Mouse (Mus musculus): ENCODE results near the gene Nhsl1. TPM values are rescaled to one million over a fixed set of nuclear protein-coding genes. Genes with fewer than 3 reads are reported as not detected.
A peak's percentile ranks its signal among the peaks of the same experiment; 100 is the strongest.

Gene Nhsl1
- total and polyA plus RNA-seq, 3 experiments = not detected

DNA sequence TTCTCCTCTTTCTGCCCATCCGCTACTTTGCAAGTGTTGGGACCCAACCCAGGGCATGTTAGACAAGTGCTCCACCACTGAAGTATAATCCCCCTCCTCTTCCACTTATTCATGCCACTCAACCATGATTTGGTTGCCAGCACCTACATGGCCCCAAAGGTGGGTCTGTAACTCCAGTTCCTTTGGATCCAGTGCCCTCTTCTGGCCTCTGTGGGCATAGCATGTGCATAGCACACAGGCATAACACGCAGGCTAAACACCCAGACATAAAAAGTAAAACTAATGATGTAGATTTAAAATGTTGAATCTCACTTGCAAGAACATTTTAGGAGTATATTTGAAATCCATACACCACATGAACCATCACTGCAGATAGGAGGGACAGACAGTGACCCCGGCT is 110.7 kb downstream of the Nhsl1 start:
- DNase-seq (ENCODE audit: low read depth, low spot score) = peak; percentile 3
- TF ChIP-seq EP300 (IDR thresholded peaks at IDR 0.05; ENCODE audit: low read depth in 1 of 2, low read length in 2 of 2) = no peak
- TF ChIP-seq TBP (IDR thresholded peaks at IDR 0.05; ENCODE audit: low read depth, low read length) = no peak
- TF ChIP-seq SIN3A (IDR thresholded peaks at IDR 0.05; ENCODE audit: low read length) = no peak
- no peak for TF ChIP-seq MAX (IDR thresholded peaks at IDR 0.05; ENCODE audit: low read length)
- TF ChIP-seq MAZ (IDR thresholded peaks at IDR 0.05; ENCODE audit: low read depth, low read length) = no peak
- TF ChIP-seq RAD21 (IDR thresholded peaks at IDR 0.05; ENCODE audit: low read depth, low read length) = peak; percentile 10
- TF ChIP-seq UBTF (IDR thresholded peaks at IDR 0.05; ENCODE audit: borderline replicate concordance, insufficient read depth, low read depth, low read length) = no peak
- peak; percentile 17 to 24 (median 23); a peak in 5 of 6 replicates for TF ChIP-seq CTCF (IDR thresholded peaks at IDR 0.05 in 2 of 3, conservative IDR thresholded peaks at IDR 0.05 in 1 of 3; ENCODE audit: control insufficient read depth in 1 of 3, insufficient read depth in 1 of 3, low read depth in 2 of 3, low read length in 3 of 3, poor library complexity in 1 of 3, severe bottlenecking in 1 of 3)
- 0 out of 2 replicates have a peak, but pooled peaks have one; percentile 16 for TF ChIP-seq SMC3 (IDR thresholded peaks at IDR 0.05; ENCODE audit: low read depth, low read length)
- Histone ChIP-seq H3K4me1 (ENCODE audit: control insufficient read depth in 1 of 2, insufficient read depth in 2 of 2, low read length in 2 of 2) (no peaks in the 10 kb centered on the region), H3K4me3 (ENCODE audit: control insufficient read depth in 1 of 2, insufficient read depth in 1 of 2, low read depth in 2 of 2, low read length in 2 of 2) (no peak overlapping the region), H3K36me3 (ENCODE audit: control insufficient read depth in 1 of 2, insufficient read depth in 2 of 2, low read length in 2 of 2) (no peaks in the 10 kb centered on the region), H3K9me3 (replicated peaks; ENCODE audit: insufficient read depth, low read length) (no peaks in the 10 kb centered on the region), H3K9ac (ENCODE audit: control insufficient read depth, low read depth, low read length, poor library complexity, severe bottlenecking) (no peak overlapping the region), H3K79me2 (ENCODE audit: control insufficient read depth, insufficient read depth, low read length, poor library complexity) (no peaks in the 10 kb centered on the region), H3K27ac (ENCODE audit: control insufficient read depth, low read depth, low read length) (no peak overlapping the region), H3K27me3 (ENCODE audit: control insufficient read depth in 1 of 2, insufficient read depth in 2 of 2, low read length in 2 of 2) (no peaks in the 10 kb centered on the region)

DNA sequence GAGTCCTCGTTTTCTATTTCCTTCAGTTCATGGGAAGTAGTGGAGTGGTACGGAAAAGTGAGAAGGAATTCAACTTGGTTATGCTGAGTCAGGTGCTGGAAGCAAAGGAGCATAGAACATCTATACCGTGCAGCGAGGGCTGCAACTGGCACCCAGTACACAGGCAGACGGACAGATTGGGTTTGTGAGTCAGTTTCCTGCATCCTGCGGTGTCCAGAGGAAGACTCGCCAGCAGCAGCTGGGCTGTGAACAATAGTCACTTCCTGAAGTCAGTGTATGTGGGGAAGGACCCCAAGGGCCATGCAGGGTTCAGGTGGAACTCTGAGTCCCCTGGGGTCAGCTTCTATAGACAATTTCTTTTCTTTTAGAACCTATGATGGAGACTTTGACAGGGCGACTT is 111.4 kb downstream of the Nhsl1 start:
- no peaks in the 10 kb centered on the region for H3K4me1 ChIP-seq (ENCODE audit: control insufficient read depth in 1 of 2, insufficient read depth in 2 of 2, low read length in 2 of 2)
- no peaks in the 10 kb centered on the region for H3K27me3 ChIP-seq (ENCODE audit: control insufficient read depth in 1 of 2, insufficient read depth in 2 of 2, low read length in 2 of 2)
- H3K9me3 ChIP-seq (replicated peaks; ENCODE audit: insufficient read depth, low read length) = no peaks in the 10 kb centered on the region
- no peaks in the 10 kb centered on the region for H3K79me2 ChIP-seq (ENCODE audit: control insufficient read depth, insufficient read depth, low read length, poor library complexity)
- H3K36me3 ChIP-seq (ENCODE audit: control insufficient read depth in 1 of 2, insufficient read depth in 2 of 2, low read length in 2 of 2) = no peaks in the 10 kb centered on the region
- no peak for DNase-seq (ENCODE audit: low read depth, low spot score)
- H3K27ac ChIP-seq (ENCODE audit: control insufficient read depth, low read depth, low read length) = no peak overlapping the region
- H3K9ac ChIP-seq (ENCODE audit: control insufficient read depth, low read depth, low read length, poor library complexity, severe bottlenecking) = no peak overlapping the region
- TF ChIP-seq GABPA (IDR thresholded peaks at IDR 0.05; ENCODE audit: low read depth, low read length) = no peak
- no peak for TF ChIP-seq ZNF384 (IDR thresholded peaks at IDR 0.05; ENCODE audit: low read depth, low read length)
- no peak for TF ChIP-seq SMC3 (IDR thresholded peaks at IDR 0.05; ENCODE audit: low read depth, low read length)
- no peak for TF ChIP-seq USF1 (IDR thresholded peaks at IDR 0.05; ENCODE audit: low read depth, low read length)
- no peak for TF ChIP-seq MXI1 (IDR thresholded peaks at IDR 0.05; ENCODE audit: low read depth, low read length)
- TF ChIP-seq TBP (IDR thresholded peaks at IDR 0.05; ENCODE audit: low read depth, low read length) = no peak
- no peak for TF ChIP-seq RCOR1 (IDR thresholded peaks at IDR 0.05; ENCODE audit: low read depth, low read length)
- no peak for TF ChIP-seq JUND (IDR thresholded peaks at IDR 0.05; ENCODE audit: low read depth, low read length)
- no peak for TF ChIP-seq USF2 (IDR thresholded peaks at IDR 0.05; ENCODE audit: borderline replicate concordance in 1 of 2, insufficient read depth in 1 of 2, low read depth in 1 of 2, low read length in 2 of 2)
- TF ChIP-seq BHLHE40 (IDR thresholded peaks at IDR 0.05; ENCODE audit: borderline replicate concordance, low read depth, low read length) = no peak
- TF ChIP-seq POLR2AphosphoS5 (IDR thresholded peaks at IDR 0.05; ENCODE audit: borderline replicate concordance, low read depth, low read length) = no peak
- no peak overlapping the region for H3K4me3 ChIP-seq (ENCODE audit: control insufficient read depth in 1 of 2, insufficient read depth in 1 of 2, low read depth in 2 of 2, low read length in 2 of 2)

Measured in MEL (cell line).